Mouse (Mus musculus): ENCODE measurements around the gene Phf10. TPM values are rescaled to one million over a fixed set of nuclear protein-coding genes. Genes with fewer than 3 reads are reported as not detected.
"Not testable (repeated sequence)": the region's sequence is repeated elsewhere in the genome, so short reads cannot be mapped to it uniquely, and the experiment has no call there.

Gene Phf10
- total RNA-seq, 2 experiments from 2014 or later: 56.3 to 115 TPM

GRCm38 (mm10) chr17:14903212-14903611 is 57.9 kb downstream of the Phf10 start:
- no peak for ATAC-seq (replicated peaks; ENCODE audit: poor library complexity, severe bottlenecking)

DNA sequence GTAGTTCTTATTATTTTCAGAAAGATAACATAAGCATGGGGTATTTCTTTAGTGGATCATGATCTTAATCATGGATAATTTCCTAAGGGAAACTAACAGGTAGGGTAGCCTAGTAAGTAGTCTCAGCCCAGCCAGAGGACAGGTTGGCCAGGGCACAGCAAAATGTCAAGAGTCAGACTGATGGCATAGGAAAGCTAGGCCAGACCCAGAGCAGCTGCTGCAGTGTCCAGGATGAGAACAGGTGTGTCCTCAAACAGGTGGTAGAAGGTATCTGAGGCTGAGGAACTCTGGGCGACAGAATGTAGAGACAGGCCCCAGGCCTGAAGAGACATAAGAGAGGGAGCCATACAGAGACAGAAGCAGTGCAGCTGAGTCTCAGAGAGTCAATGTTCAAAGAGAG is 62.1 kb downstream of the Phf10 start:
- no peak for ATAC-seq (replicated peaks; ENCODE audit: poor library complexity, severe bottlenecking)

- ATAC-seq (replicated peaks; ENCODE audit: poor library complexity, severe bottlenecking): not testable (repeated sequence)
These were observed 66.0 kb downstream of the Phf10 start for GRCm38 (mm10) chr17:14895058-14895457.

Other genes starting within 250 kb of the Phf10 start
- gene Wdr27, start 18.1 kb downstream of the Phf10 start, total RNA-seq (2014; fragmentation: Nextera tagmentation): not detected in 2 replicates
- gene Wdr27, start 18.1 kb downstream of the Phf10 start, total RNA-seq (2017): not detected in 2 replicates
- 9.4 and 12.4 TPM in 2 replicates for gene 1600012H06Rik, start 18.1 kb downstream of the Phf10 start, total RNA-seq (2014; fragmentation: Nextera tagmentation)
- 9.2 and 15.6 TPM in 2 replicates for gene 1600012H06Rik, start 18.1 kb downstream of the Phf10 start, total RNA-seq (2017)
- gene 9030025P20Rik, start 17.2 kb upstream of the Phf10 start, total RNA-seq (2014; fragmentation: Nextera tagmentation): 6.5 and 10.5 TPM in 2 replicates
- gene 9030025P20Rik, start 17.2 kb upstream of the Phf10 start, total RNA-seq (2017): 4.7 and 6.3 TPM in 2 replicates
- 0.58 and 5.6 TPM in 2 replicates for gene Gm3417, start 17.5 kb upstream of the Phf10 start, total RNA-seq (2014; fragmentation: Nextera tagmentation)
- 1.8 and 2.2 TPM in 2 replicates for gene Gm3417, start 17.5 kb upstream of the Phf10 start, total RNA-seq (2017)
- gene Gm3435, start 48.9 kb upstream of the Phf10 start, total RNA-seq (2014; fragmentation: Nextera tagmentation): 1.9 and 3.1 TPM in 2 replicates
- 2.4 and 4.0 TPM in 2 replicates for gene Gm3435, start 48.9 kb upstream of the Phf10 start, total RNA-seq (2017)
- 53.5 and 87.9 TPM in 2 replicates for gene Ermard, start 79.9 kb upstream of the Phf10 start, total RNA-seq (2014; fragmentation: Nextera tagmentation)
- 27.9 and 32.3 TPM in 2 replicates for gene Ermard, start 79.9 kb upstream of the Phf10 start, total RNA-seq (2017)
- gene Tcte3, start 80.2 kb upstream of the Phf10 start, total RNA-seq (2014; fragmentation: Nextera tagmentation): not detected in 2 replicates
- gene Tcte3, start 80.2 kb upstream of the Phf10 start, total RNA-seq (2017): not detected in 2 replicates
- gene Gm3448, start 80.3 kb upstream of the Phf10 start, total RNA-seq (2014; fragmentation: Nextera tagmentation): 3.2 and 4.3 TPM in 2 replicates
- 3.9 and 9.9 TPM in 2 replicates for gene Gm3448, start 80.3 kb upstream of the Phf10 start, total RNA-seq (2017)